Mouse (Mus musculus) kidney, adult 2 months (tissue): Measurements from ENCODE around the gene H2-Ab1. TPM values are rescaled to one million over a fixed set of nuclear protein-coding genes. Genes with fewer than 3 reads are reported as not detected.

Experiments used
- DNase-seq: peaks from one replicate; pipeline ENCODE4 v3.0.0; 2021
- H3K27ac ChIP-seq: fragments of 200-500 bp; 2 replicates; pipeline ENCODE4 v1.5.1; 2012; ENCODE audit warnings: low read depth, low read length, control low read depth, inconsistent platforms; ENCODE audit not compliant: insufficient read depth
- H3K27me3 ChIP-seq: fragments of 200-500 bp; replicated peaks from 2 replicates; pipeline ENCODE4 v1.6.1; 2012; ENCODE audit warnings: mild to moderate bottlenecking, moderate library complexity, low read length, inconsistent platforms; ENCODE audit not compliant: control insufficient read depth, insufficient read depth
- H3K36me3 ChIP-seq: fragments of 200-500 bp; 2 replicates; pipeline ENCODE4 v1.6.1; 2012; ENCODE audit warnings: mild to moderate bottlenecking, moderate library complexity, low read length, inconsistent platforms; ENCODE audit not compliant: control insufficient read depth, insufficient read depth
- H3K4me1 ChIP-seq: fragments of 200-500 bp; 2 replicates; pipeline ENCODE4 v1.6.1; 2011; ENCODE audit warnings: low read length; ENCODE audit not compliant: control insufficient read depth, insufficient read depth
- H3K4me3 ChIP-seq: fragments of 200-500 bp; 2 replicates; pipeline ENCODE4 v1.5.1; 2011; ENCODE audit warnings: mild to moderate bottlenecking, low read depth, low read length, control low read depth; ENCODE audit not compliant: insufficient read depth
- CTCF ChIP-seq: fragments of 200-500 bp; conservative IDR thresholded peaks from 2 replicates; pipeline ENCODE4 v1.5.1; 2011; ENCODE audit warnings: low read depth, mild to moderate bottlenecking, control low read depth, low read length, moderate library complexity, mixed read lengths; ENCODE audit not compliant: insufficient read depth, insufficient read length
- POLR2A ChIP-seq: fragments of 200-500 bp; IDR thresholded peaks from one replicate; pipeline ENCODE4 v1.6.1; 2011; ENCODE audit warnings: low read depth, low read length, control low read depth
- WGBS: fragments of 180-500 bp; shearing (Covaris S2); methylation state at CpG from one replicate; pipeline ENCODE4 v1.1.7; 2018; 5-methylcytosine and 5-hydroxymethylcytosine counted together
- polyA plus RNA-seq: library from polyadenylated mRNA; depleted of rRNA; stranded (reverse); fragments of >200 nt; gene quantifications from 2 replicates; pipeline ENCODE4 v1.2.3, GENCODE M21; 2012

The H2-Ab1 gene
- polyA plus RNA-seq, 1 experiment: 490 TPM

- TF ChIP-seq CTCF: no peak
- no peak overlapping the region for H3K4me3 ChIP-seq
- no peaks in the 10 kb centered on the region for H3K4me1 ChIP-seq
- H3K36me3 ChIP-seq: no peaks in the 10 kb centered on the region
- no peak overlapping the region for H3K27ac ChIP-seq
- no peaks in the 10 kb centered on the region for H3K27me3 ChIP-seq
- 87% methylated on average over 1 of the region's 1 CpGs for WGBS
- no peak for DNase-seq
Observed at GRCm38 (mm10) chr17:34281836-34282235, 24.3 kb downstream of the H2-Ab1 start.

GRCm38 (mm10) chr17:34285371-34285770 is 27.9 kb downstream of the H2-Ab1 start:
- no peak overlapping the region for H3K27ac ChIP-seq
- no peaks in the 10 kb centered on the region for H3K27me3 ChIP-seq
- H3K4me1 ChIP-seq: no peaks in the 10 kb centered on the region
- no peaks in the 10 kb centered on the region for H3K36me3 ChIP-seq
- DNase-seq: no peak
- WGBS: 77% methylated on average over 4 of the region's 4 CpGs
- no peak overlapping the region for H3K4me3 ChIP-seq
- TF ChIP-seq POLR2A (no peak), CTCF (no peak)

GRCm38 (mm10) chr17:34285848-34286247 is 28.4 kb downstream of the H2-Ab1 start:
- Histone ChIP-seq H3K27ac (no peak overlapping the region), H3K36me3 (no peaks in the 10 kb centered on the region), H3K4me3 (no peak overlapping the region), H3K27me3 (no peaks in the 10 kb centered on the region), H3K4me1 (no peaks in the 10 kb centered on the region)
- DNase-seq: peak; percentile 44
- TF ChIP-seq POLR2A (no peak), CTCF (peak; percentile 71)
- WGBS: 40% methylated on average over 4 of the region's 4 CpGs

GRCm38 (mm10) chr17:34286501-34286900 is 29.0 kb downstream of the H2-Ab1 start:
- no peaks in the 10 kb centered on the region for H3K27me3 ChIP-seq
- no peak for TF ChIP-seq POLR2A
- TF ChIP-seq CTCF: no peak
- no peaks in the 10 kb centered on the region for H3K36me3 ChIP-seq
- WGBS: 80% methylated on average over 5 of the region's 5 CpGs
- no peak overlapping the region for H3K4me3 ChIP-seq
- H3K27ac ChIP-seq: no peak overlapping the region
- no peak for DNase-seq
- no peaks in the 10 kb centered on the region for H3K4me1 ChIP-seq

GRCm38 (mm10) chr17:34286999-34287398 is 29.5 kb downstream of the H2-Ab1 start:
- 63% methylated on average over 6 of the region's 6 CpGs for WGBS
- Histone ChIP-seq H3K27me3 (no peaks in the 10 kb centered on the region), H3K4me3 (no peak overlapping the region), H3K4me1 (no peaks in the 10 kb centered on the region), H3K36me3 (no peaks in the 10 kb centered on the region), H3K27ac (no peak overlapping the region)
- no peak for DNase-seq
- no peak for TF ChIP-seq POLR2A
- TF ChIP-seq CTCF: no peak

- 18% methylated on average over 8 of the region's 8 CpGs for WGBS
- H3K4me3 ChIP-seq: peak within 1 kb of the TSS; percentile 13; the same call in 1 of the 2 replicates
- no peak within 1 kb of the TSS for H3K27ac ChIP-seq
- no peak for TF ChIP-seq POLR2A
- no peak for TF ChIP-seq CTCF
- H3K36me3 ChIP-seq: no peaks in the 10 kb centered on the region
- no peaks in the 10 kb centered on the region for H3K4me1 ChIP-seq
- DNase-seq: peak; percentile 93
- no peaks in the 10 kb centered on the region for H3K27me3 ChIP-seq
Observed at GRCm38 (mm10) chr17:34287648-34288047, 30.2 kb downstream of the H2-Ab1 start, which contains the start of gene H2-Aa. Gene H2-Aa (minus strand): TSS chr17:34287823.

- no peak overlapping the region for H3K27ac ChIP-seq
Observed at GRCm38 (mm10) chr17:34288131-34288530, 30.6 kb downstream of the H2-Ab1 start.

More at GRCm38 (mm10) chr17:34288131-34288530, 30.6 kb downstream of the H2-Ab1 start:
- Histone ChIP-seq H3K36me3 (no peaks in the 10 kb centered on the region), H3K4me1 (no peaks in the 10 kb centered on the region), H3K27me3 (no peaks in the 10 kb centered on the region), H3K4me3 (no peak overlapping the region)
- 70% methylated on average over 3 of the region's 3 CpGs for WGBS
- TF ChIP-seq CTCF (no peak), POLR2A (no peak)
- DNase-seq: no peak
